Mouse (Mus musculus) lung, adult 2 months (tissue): ENCODE results near the gene Zfp169. TPM values are rescaled to one million over a fixed set of nuclear protein-coding genes. Genes with fewer than 3 reads are reported as not detected.

Experiments
- DNase-seq: peaks from one replicate; pipeline ENCODE4 v3.0.0; 2022
- H3K4me1 ChIP-seq: fragments of 200-500 bp; 2 replicates; pipeline ENCODE4 v1.6.1; 2011; ENCODE audit warnings: low read length; ENCODE audit not compliant: control insufficient read depth, insufficient read depth
- H3K4me3 ChIP-seq: fragments of 200-500 bp; replicated peaks from 2 replicates; pipeline ENCODE3; 2011; ENCODE audit warnings: low read depth, mild to moderate bottlenecking, control low read depth, low read length; ENCODE audit errors: extremely low read depth
- CTCF ChIP-seq: fragments of 200-500 bp; IDR thresholded peaks from 2 replicates; pipeline ENCODE4 v1.5.1; 2011; ENCODE audit warnings: mild to moderate bottlenecking, low read length, control low read depth; ENCODE audit not compliant: insufficient read depth
- POLR2A ChIP-seq: fragments of 200-500 bp; IDR thresholded peaks from 2 replicates; pipeline ENCODE4 v1.6.1; 2011; ENCODE audit warnings: low read depth, mild to moderate bottlenecking, control low read depth, low read length, borderline replicate concordance; ENCODE audit errors: extremely low read depth
- WGBS: fragments of 180-500 bp; shearing (Covaris S2); methylation state at CpG from one replicate; pipeline ENCODE4 v1.1.7; 2018; 5-methylcytosine and 5-hydroxymethylcytosine counted together
- polyA plus RNA-seq: library from polyadenylated mRNA; depleted of rRNA; stranded (reverse); fragments of >200 nt; gene quantifications from 2 replicates; pipeline ENCODE4 v1.2.3, GENCODE M21; 2012; rRNA removed

Gene Zfp169
- polyA plus RNA-seq, 1 experiment: 8.9 TPM

DNA sequence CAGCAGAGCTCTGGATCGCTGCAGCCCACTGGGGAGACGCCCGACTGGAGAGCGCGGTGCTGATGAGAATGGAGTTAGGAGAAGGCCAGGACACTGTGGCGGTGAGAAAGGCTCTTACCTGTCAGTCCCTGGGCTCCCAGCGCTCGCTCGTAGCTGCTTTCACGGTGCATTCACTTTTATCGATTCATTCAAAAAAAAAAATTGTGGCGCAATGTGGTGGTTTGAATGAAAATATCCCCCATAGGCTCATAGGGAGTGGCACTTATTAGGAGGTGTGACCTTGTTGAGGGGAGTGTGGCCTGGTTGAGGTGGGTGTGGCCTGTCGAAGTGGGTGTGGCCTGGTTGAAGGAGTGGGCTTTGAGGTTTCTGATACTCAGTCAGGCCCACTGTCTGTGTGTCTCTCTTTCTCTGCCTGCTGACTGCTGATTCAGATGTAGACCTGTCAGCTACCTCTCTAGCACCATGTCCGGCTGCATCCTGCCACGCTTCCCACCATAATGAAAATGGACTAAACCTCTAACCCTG, 44.5 kb downstream of the Zfp169 start:
- no peak overlapping the region for H3K4me3 ChIP-seq
- no peak for DNase-seq
- 64% methylated on average over 15 of the region's 15 CpGs for WGBS
- H3K4me1 ChIP-seq: no peaks in the 10 kb centered on the region
- TF ChIP-seq CTCF: no peak
- no peak for TF ChIP-seq POLR2A

DNA sequence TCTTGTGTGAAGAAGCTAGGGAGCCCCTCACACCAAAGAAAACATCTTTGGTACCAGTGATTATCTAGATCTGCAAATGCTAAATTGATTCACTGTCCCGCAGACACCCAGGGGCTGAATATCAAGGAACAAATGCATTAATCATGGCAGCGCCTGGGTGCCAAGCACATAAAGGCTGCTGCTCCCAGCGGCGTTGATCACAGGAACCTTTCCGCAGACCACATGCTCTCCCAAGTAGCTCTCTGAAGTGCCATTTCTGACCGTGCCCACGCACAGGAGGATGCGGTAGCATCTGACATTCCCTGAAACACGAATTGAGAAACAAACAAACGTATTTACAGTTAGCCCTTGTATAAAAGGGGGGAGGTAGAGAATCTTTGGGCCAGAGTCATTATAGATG, 47.1 kb downstream of the Zfp169 start:
- 54% methylated on average over 10 of the region's 10 CpGs for WGBS
- DNase-seq: no peak
- TF ChIP-seq POLR2A: no peak
- no peak for TF ChIP-seq CTCF
- Histone ChIP-seq H3K4me3 (no peak overlapping the region), H3K4me1 (no peaks in the 10 kb centered on the region)

DNA sequence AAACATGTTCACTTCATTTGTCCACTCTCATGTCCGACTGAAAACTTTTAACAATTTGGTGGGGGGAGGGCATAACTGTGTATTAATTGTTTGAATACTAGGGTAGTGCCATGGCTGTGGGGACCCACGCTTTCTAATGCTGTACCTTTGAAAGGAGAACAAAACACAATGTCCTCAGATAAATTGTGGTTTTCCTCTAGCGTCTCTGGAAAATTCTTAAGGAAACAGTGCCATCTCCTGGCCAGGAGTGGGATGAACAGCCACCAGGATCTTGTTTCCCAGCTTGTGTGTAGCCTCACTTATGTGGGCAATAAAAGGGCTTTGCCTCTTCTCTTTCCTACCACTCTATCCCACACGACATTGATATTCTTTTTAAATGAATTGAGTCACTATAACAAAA, 49.1 kb downstream of the Zfp169 start:
- peak; percentile 45 for DNase-seq
- Histone ChIP-seq H3K4me3 (no peak overlapping the region), H3K4me1 (no peaks in the 10 kb centered on the region)
- 8% methylated on average over 4 of the region's 4 CpGs for WGBS
- TF ChIP-seq POLR2A (no peak), CTCF (peak; percentile 72)

DNA sequence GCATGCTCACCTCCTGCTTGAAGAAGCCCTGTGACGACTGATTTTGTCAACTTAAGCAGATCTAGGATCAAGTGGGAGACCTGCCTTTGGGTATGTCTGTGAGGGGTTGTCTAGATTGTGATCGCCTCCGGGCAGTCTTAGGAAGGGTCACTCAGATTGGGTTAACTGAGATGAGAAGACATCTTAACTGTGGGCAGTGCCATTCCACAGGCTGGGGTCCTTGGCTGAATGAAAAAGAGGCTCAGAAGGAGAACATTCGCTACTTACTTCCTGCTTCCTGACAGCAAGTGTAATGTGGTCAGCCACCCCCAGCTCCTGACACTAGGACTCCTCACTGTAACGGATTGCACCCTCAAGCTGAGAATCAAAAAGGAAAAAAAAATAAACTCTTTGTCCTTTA, 54.0 kb downstream of the Zfp169 start:
- no peak overlapping the region for H3K4me3 ChIP-seq
- 61% methylated on average over 5 of the region's 5 CpGs for WGBS
- TF ChIP-seq POLR2A: no peak
- TF ChIP-seq CTCF: no peak

DNA sequence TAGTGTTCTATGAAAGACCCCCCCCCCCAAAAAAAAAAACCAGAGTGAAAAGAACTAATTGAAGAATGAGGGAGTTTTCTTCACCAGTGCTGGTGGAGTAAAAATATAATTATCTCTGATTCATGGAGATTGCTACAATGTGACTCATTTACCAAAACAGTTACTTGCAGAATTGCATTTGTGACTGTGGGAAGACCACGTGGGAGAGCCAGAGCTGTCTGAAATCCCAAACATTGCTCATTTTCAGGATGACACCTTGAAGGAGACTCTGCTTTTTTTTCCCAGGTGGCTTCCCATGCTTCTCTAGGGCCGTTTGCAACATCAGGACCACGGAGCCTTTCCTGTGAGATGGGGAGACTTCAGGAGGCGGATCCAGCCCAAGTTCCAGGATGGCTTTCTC, 65.1 kb downstream of the Zfp169 start:
- Histone ChIP-seq H3K4me3 (no peak overlapping the region), H3K4me1 (no peaks in the 10 kb centered on the region)
- WGBS: 34% methylated on average over 4 of the region's 4 CpGs
- no peak for TF ChIP-seq CTCF
- no peak for TF ChIP-seq POLR2A
- no peak for DNase-seq

More for the DNA sequence above, 54.0 kb downstream of the Zfp169 start:
- no peaks in the 10 kb centered on the region for H3K4me1 ChIP-seq
- no peak for DNase-seq

DNA sequence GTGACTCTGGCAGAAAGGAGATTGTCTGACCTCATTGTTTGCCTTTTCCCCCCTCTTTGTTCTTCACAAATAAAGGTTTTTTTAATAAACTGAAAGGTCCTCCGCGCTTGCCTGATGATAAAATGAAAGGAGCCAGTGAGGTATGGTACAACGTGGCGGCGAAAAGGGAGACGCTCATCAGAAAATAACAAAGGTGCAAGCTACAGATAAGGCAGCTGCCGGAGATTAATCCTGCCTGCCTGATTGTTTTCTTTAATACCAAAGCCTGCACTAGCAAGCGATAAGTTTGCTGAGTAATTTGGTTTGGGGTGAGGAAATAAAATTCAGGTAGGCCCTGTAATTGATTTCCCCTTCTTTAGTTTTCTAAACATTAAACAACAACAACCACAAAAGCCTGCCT, 69.3 kb downstream of the Zfp169 start:
- no peak for DNase-seq
- WGBS: 31% methylated on average over 8 of the region's 8 CpGs
- TF ChIP-seq POLR2A (no peak), CTCF (no peak)
- Histone ChIP-seq H3K4me1 (no peaks in the 10 kb centered on the region), H3K4me3 (no peak overlapping the region)

DNA sequence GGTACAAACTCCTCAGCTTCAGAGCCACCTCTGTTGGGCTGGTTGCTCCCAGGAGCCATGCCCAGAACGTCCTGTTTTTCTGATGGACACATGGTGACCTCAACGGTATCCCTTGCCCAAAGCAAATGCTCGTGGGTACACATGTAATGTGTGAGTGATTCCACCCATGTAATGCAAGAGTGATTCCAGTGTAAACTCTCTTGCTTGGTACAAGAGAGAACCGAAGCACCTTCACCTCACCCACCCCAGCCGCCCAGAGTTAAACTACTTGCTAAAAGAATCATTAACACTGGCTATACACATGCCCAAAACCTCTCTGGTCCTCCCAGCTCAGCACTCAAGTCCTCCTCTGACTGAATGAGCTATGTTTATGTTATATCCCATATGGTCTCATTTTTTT, 74.9 kb downstream of the Zfp169 start:
- WGBS: 67% methylated on average over 5 of the region's 5 CpGs
- Histone ChIP-seq H3K4me3 (no peak overlapping the region), H3K4me1 (no peaks in the 10 kb centered on the region)
- DNase-seq: no peak
- no peak for TF ChIP-seq CTCF
- no peak for TF ChIP-seq POLR2A

Other genes starting within 250 kb of the Zfp169 start
- gene A830005F24Rik, start 119 bp upstream of the Zfp169 start, polyA plus RNA-seq: not detected in 2 replicates
- gene Ptpdc1, start 112.2 kb upstream of the Zfp169 start, polyA plus RNA-seq: 2.4 and 3.8 TPM in 2 replicates
- 0.12 and 0.21 TPM in 2 replicates for gene Barx1, start 149.5 kb upstream of the Zfp169 start, polyA plus RNA-seq